Mouse (Mus musculus) kidney, adult 11 months (tissue): ENCODE measurements at regions not wholly inside any gene's neighbourhood (a gene's known extent, or its start where the extent isn't known, plus 50 kb on each side); places are given as distances from the start of the nearest gene placed in this dataset.
A peak's percentile ranks its signal among the peaks of the same experiment; 100 is the strongest.

Experiments used
- DNase-seq: peaks from one replicate; pipeline ENCODE4 v3.0.0; 2022

DNA sequence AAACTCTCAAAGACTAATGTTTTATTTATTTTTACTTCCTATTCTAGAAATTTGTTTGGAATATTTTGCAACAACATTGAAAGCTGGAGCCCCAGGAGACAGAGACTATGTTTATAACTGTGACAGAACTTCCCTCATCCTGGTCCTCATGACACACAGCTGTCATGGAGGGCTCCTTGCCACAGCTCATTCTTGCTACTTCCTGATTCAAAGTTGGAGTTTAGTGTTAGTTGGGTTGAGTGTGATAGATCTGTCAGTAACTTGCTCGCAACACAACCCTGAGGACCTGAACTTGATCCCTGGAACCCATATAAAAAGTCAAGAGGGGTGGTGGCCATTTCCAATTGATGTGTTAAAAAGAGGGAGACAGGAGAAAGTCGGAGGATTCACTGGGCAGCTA, 328.3 kb upstream of the Nox3 start:
- no peak for DNase-seq

DNA sequence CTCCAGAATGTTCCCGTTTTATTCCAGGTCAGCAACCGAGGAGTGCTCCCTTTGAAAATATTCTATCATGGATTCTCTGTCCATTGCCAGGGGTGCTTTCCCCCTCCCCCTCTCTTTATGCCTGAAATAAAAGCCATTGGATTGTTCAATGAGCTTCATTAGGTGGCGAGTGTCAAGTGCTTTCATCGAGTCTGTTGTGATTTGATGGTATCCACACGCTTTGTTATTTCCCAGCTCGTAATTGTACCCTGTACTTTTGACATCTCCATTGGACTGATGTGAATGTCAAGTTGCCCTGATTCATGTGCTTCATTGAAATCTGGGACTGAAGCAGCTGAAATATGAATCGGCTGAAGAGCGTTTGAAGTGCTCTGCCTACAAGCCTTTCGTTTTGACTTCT, 333.1 kb upstream of the Nox3 start:
- no peak for DNase-seq

DNA sequence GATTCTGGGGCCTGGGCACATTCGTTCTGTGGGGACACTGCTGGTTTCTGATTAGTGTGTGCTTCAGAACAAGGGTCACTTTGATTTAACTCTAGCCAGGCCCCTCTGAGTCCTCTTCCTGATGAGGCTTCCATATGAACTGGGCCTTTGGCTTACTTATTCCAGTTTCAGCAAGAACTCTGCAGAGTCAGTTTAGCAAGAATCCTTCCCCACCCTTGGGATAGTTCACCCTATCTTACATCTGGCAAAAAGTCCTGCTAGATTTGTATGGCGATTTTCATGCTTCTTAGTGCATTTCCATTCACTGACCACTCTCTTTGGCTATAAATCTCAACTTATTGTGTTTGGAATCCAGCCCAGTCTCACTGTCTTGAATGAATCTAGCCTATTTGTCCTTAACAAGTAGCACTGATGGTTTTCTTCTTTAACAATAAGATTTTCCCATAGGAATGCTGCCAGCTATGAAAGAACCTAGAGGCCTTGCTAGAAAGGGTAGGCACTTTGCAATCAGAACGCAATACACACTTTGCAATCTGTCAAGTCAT, 338.8 kb upstream of the Nox3 start:
- DNase-seq = no peak

DNA sequence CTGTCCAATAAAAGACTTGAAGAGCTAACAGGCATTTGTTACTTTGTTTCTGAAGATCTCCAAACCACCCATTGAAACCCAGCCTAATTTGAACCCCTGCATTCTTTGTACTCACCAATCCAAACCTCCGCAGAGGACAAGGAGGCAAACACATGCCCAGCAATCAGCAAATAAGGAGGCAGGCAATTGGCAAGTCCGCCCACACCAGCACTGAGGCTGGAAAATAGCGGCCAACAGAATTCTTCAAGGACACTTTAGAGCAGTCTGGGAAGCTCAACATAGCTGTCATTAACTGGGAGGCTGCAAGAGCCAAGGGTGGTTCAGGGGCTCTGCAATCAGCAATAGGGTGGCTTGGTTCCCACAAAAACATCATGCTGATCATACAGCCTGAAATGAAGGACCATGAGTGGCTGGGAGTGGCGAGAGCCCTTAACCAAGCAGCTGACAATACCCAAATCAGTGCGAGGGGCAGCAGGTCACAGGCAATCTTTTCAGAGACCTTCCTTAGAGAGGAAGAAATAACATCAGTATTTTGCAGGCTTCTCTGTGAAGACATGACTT, 344.1 kb upstream of the Nox3 start:
- peak; percentile 9 for DNase-seq

DNA sequence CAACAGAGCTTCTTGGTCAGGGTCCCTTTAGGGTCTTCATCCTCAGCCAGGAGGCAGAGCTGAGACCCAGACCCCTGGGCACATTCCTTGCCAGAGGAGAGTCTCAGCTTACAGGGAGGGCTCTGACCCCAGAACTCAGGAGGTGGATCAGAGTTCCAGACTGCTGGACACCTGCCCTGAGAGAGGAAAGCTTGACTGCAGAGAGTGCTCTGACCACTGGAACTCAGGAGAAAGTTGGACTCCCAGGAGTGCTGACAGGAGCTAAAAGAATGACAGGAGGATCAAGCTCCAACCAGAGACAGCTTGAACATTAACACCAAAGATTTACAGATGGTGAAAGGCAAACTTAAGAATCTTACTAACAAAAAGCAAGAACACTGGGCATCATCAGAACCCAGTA, 364.1 kb upstream of the Nox3 start:
- DNase-seq = peak; percentile 44

DNA sequence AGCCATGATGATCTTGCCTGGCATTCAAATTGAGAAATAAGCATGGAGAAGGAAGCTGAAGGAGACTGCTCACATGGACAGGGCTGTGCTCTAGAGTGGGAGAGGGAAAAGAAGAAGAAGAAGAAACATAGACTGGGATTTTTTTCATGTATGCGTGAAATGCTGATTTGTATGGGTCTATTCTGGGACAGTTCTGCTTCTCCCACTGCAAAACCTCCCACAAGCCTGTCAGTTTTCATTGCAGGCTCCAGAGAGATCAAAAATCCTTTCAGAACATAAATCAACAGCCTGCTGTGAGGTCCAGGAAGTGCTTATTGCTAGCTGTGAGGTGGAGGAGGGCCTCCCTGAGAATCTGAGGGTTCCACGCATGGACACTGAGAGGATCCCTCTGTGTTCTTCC, 377.3 kb upstream of the Nox3 start:
- no peak for DNase-seq

DNA sequence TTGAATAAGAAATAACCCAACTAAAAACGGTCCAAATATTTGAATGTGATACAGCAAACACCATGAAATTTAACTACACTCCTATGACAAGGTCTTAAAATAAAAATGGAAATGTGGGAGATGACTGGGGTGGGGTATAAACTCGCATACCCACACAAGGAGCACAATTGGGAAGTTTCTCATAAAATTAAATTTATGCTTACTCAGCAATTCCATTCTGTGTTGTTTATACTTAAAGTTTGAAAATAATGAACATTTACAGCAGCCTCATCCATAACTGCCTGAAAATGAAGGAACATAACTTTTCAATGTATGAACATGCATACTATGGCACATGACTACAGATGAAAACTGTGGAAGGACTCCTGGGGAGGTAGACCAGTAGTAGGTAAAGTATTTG, 384.5 kb upstream of the Nox3 start:
- DNase-seq = no peak

DNA sequence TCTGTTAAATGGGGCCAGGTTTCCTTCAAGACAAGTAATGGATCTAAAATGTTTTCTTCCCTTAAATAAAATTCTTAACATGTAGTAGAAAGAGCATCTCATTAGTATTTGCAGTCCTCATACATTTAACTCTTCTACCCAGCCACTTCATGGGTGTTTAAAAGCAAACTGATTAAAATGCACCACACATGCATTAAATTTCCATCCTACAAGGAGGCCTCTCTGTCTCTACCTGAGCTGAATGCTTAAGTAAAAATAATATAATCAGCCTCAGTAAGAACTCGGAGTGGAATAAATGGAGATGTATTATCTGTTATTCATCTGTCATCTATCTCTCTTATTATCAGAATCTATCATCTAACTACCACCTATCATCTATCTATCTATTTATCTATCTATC, 398.6 kb upstream of the Nox3 start:
- DNase-seq = no peak

DNA sequence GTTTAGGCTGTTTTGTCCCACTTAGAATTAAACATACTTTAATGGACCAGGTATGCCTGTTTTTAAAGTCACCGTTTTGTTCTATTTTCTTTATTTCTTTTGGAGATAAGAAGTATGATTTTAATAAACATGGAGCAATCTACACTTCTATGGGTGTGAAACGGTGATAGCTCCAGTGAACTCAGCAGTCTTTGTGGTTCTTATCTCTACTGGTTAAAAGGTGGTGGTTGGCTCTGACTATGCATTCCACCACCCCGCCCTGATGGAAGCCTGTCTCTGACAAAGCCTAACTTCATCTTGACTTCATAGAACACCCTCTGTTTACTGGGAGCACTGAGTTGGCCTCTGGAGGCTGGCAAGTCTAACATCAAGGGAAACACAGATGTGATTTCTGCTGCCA, 407.3 kb upstream of the Nox3 start:
- DNase-seq = no peak

DNA sequence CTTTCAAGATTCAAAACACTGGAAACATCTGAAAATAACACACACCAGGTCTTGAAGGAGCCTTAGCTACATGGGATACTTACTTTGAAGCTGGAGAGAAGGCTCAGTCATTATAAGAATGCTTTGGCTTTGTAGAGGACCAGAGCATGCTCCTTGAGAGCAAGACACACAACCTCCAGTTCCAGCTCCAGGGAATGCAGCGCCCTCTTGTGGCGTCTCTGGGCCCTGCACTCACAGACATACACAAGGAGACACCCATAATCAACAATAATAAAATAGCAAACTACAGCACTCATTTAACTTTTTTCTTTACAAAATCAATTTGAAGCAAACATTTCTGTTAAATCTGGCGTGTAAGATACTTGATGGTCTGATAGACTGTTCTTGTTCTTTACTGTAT, 413.2 kb upstream of the Nox3 start:
- peak; percentile 6 for DNase-seq

DNA sequence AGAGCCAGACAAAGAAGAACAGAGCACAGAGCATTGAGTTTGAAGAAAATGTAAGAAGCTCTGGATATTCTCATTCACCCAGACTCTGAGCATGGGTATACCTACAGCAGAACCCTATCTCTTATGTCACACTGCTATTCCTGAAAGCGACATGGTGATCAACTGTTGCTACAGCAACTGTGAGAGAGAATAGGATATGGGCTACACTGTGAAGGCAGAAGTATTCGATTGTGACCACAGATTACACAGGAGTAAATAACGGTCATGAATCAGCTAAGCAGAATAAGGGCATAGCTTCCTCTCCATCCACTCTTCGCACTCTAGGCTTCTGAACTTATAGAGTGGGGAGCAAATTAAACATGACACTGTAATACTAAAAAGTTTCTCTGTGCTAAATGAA, 417.0 kb upstream of the Nox3 start:
- DNase-seq = no peak

DNA sequence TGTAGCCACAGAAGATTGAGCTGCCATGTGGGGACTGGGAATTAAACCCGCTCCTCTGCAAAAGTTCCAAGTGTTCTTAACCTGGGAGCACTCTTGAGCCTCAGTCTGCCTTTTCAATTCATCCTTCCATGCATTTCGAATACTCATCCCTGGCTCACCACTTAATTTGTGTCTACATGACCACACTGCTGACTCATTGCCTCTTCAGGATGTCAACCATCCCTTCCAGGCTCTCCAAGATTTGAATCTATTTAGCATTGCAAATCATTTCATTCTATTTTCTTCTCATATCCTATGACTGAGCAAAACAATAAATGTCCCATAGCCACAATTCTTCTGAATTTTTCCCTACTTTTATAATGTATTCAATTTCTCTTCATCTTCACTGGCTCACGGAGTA, 420.4 kb upstream of the Nox3 start:
- DNase-seq = no peak

DNA sequence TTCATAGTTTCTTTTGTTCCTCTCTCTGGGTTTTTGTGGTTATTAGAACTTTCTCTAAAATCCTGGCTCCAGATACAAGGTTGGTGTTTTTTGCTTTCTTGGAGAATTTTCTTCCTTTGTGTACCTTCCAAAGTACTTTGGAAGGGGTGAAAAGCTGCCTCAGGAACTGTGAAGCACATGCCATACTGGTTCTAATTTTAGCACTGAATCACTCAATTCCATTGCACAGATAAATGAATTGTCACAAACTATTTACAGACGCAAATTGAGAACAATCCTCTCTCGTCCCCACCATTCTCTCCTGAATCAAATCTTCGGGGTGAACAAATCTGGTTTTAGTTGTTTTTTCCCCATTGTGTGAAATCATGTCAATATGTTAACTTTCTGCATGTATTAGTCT, 437.6 kb upstream of the Nox3 start:
- no peak for DNase-seq

DNA sequence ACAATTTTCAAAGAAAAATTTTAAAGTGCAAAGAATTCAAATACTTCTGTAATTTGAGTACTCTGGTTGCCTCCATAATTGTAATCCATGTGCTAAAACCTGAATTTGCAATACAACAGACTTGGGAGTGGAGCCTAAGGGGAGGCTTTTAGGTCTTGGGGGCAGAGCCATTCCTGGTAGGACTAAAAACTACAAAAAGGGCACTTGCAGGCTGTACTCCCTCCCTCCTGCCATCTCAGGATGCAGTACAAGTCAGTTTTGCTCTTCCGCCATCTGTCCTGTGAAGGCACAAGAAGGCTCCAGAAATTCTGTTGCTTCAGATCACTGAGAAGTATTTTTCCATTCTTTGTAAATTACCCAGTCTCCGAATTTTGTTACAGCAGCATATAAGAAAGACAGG, 467.4 kb upstream of the Nox3 start:
- no peak for DNase-seq

DNA sequence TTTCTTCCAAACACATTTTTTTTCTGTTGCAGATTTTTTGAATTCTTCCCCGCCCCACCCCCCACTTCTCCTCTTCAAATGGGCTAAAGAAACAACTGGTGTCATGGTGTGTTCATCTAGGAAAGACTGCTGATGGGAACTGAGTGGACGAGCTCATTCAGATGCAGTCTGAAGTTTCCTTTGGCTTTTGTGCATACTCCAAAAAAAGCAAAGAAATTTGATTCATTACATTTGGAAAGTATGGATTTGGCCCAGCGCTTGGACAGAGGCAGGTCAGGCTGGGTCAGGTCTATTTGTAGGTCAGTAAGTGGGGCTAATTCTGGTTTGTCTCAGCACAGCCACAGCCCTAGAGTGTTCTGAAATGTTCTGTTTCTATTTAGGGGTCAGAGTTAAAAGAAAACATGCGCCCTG, 477.9 kb upstream of the Nox3 start:
- DNase-seq = peak; percentile 63

DNA sequence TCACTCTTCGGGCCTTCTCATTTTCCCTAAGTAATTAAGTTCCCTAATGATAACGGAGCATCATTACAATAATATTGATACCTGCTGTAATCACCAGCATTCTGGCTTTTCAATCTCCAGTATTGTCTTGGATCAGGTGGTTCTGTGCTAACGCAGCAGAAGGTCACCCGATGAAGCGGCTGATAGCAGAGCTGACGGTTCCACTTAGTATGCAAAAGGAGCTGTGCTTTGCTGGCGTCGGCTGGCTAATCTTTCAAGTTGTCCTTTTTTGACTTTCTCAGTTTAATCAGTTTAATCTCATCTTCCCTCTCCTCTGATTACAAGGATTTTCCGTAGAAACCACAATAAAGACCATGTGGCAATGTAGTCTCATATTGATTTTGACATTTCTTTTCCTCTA, 478.9 kb upstream of the Nox3 start:
- no peak for DNase-seq

DNA sequence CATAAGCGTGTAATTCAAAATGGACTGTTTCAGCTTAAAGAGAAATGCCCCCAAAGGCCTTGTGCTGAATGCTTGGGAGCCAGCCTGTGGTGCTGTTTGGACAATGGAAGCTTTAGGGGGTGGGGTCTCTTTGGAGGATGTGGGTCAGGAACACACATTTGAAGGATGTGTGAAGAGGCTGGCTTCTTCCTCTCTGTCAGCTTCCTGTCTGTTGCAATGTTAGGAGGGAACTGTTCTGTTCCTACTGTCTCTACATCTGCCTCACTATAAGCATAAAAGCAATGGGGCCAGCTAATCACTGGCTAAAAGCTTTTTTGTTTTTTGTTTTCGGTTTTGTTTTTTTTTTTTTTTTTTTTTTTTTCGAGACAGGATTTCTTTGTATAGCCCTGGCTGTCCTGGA, 480.5 kb upstream of the Nox3 start:
- DNase-seq = no peak

DNA sequence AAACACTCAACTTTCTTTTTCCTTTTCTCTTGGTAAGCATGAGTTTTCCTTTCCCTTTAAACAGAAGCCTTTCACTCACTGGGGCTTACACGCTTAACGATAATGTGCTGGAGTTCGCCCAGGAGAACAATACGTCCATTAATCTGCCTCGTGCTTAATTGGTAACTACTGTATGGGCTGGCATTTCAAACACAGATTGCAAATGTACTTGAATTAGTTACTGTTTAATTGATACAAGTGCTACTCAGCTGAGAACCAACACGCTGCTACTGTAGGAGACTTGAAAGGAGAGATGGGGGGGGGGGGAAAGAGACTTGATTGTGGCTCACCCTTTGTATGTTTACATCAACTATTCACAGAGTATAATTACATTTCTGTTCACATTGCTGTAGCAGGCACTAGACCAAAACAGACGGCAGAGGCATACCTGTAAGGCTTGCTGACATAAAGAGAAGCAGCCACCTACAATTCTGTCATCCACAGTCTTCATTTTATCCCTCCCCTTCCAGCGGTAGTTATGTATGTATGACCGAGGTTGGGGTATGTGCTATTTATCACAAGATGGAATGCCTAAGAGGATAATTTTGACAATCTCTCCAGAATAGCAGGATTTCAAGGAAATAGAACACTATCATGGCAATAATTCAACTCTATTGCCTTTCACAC, 481.6 kb upstream of the Nox3 start:
- DNase-seq = peak; percentile 10

DNA sequence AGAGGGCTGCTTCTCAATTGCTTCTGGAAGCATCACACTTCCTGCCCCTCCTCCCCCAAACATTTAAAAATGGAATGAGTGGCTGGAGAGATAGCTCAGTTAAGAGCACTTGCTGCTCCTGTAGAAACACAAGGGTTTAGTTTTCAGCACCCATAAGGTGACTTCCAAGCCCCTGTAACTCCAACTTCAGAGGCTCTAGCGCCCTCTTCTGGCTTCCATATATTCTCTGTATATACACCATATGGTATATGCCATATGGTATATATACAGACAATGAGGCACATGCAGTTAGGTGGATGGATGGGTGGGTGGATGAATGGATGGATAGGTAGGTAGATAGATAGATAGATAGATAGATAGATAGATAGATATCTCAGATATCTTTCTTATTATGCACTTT, 483.2 kb upstream of the Nox3 start:
- DNase-seq = no peak

DNA sequence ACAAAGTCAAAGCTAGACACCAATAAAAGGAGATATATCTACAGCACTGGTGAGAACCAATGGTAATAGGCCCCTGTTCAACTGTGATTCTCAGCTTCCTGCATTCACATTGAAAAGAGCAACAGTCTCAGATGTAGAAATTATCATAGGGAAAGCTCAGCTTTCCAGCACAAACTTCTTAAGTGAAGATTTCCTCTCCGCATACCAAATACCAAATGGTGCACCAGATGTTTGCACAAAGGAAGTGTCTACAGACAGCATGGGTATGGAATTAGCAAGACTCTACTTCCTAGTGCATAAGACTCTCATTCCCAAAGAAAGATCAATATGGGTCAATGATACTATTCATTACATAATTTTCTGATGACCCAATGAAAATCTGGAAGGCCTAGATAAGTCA, 486.0 kb upstream of the Nox3 start:
- no peak for DNase-seq

DNA sequence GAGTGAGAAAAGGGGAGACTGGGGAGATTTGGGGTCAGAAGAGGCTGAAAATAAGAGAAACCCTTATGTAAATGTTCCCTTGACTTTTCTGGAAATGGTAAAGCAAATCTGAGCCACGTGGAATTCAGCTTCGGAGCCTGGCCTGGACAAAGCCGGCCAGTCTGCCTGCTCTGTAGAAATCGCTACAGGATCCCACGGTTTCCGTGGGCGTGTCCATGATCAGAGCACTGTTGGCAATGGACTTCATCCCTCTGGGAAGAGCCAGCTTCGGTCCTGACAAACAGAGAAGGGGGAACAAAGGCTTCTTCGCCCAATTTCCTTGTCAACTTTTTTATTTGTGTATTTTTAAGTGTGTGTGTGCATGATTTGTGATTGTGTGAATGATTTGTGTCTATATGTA, 490.7 kb upstream of the Nox3 start:
- no peak for DNase-seq

DNA sequence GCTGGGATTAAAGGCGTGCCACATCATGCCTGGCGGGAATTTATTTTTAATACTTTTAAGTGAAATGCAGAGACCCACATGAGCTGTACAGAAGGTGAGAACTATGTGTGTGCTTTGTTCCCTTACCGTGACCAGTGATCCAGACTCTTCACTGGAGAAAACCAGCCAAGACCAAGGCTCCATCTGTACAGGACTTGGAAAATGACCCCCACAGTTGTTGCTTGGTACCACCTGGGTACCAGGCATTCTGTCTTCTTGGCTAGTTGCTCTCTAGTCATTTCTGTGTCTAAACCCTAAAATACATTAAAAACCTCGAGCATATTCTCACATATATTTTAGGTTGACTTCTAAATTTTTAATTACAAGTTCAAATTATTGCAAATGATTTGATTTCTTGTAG, 491.5 kb upstream of the Nox3 start:
- no peak for DNase-seq

DNA sequence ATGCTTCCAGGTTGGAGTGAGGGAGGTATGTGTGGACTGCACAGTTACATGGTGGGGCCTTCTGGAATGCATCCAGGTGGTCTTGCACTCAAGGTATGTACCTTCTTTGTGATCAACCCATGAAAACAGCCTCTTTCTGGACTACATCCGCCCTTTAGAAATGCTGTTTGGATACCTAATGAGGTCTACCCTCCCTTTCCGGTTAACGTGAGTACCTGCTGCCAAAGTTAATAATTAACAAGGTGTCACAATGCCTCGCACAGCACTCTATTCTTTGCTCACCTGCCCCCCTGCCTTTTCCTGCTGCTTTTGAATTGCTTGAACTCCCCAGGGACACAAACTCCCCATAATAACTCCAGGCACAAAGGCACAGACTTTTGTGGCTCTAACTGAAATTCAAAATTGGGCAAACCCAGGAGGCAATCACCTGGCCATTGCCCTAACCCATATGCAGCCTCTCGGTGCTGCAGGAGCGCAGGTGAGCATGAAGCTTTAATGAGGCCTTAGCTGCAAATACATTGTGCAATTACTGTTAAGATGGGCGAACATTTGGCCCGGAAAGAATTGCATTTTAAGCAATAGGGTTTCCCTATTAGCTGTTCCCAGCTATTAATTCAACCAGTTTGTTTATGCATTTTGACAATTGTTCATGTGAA, 500.9 kb upstream of the Nox3 start:
- peak; percentile 45 for DNase-seq

DNA sequence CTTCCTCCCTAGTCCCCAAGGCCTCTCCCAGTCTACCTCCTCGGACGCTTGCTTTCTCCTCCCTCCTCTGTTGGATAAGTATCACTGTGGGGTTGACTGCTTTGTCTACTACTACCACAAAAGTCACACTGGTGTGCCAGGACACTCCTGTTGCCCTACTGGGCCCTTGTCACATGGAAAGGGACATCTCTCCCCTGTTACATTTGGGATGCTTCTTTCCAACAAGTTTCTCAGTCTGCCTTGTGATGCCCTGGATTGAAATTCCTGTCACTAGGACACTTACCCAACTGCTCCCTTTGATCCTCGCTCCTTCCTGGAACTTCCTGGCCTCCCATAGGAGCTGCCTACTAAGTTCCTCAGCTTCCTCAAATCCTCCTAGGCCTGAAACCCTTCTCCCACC, 501.9 kb upstream of the Nox3 start:
- no peak for DNase-seq

DNA sequence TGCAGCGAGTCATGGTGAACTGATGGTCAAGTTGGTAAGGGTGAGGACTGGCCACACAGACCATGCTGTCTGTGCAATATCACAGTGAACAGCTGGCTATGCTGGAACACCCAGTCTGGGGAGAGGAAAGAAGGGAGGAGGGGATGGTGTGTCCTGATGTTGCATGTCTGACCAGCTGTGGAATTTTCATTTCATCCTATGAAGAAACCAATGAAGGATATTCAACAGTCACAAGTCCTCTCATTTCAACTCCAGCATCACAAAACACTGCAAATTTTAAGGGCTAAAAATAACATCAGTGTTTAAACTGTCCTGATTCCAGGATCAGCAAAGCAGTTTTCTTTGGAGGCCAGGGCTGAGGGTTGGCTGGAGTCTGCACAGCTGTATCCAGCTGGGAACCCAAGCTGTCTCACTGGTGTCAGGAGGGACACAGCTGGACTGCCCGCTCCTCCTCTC, 503.7 kb upstream of the Nox3 start:
- peak; percentile 59 for DNase-seq
